Mouse (Mus musculus) small intestine, adult 2 months (tissue): ENCODE results near the gene Hhex. TPM values are rescaled to one million over a fixed set of nuclear protein-coding genes. Genes with fewer than 3 reads are reported as not detected.

ENCODE experiments used
- H3K27ac ChIP-seq: fragments of 200-500 bp; 2 replicates; pipeline ENCODE4 v1.5.1; 2012; ENCODE audit warnings: low read depth, low read length, control low read depth, inconsistent platforms; ENCODE audit not compliant: insufficient read depth
- H3K27me3 ChIP-seq: fragments of 200-500 bp; 2 replicates; pipeline ENCODE4 v1.6.1; 2012; ENCODE audit warnings: mild to moderate bottlenecking, moderate library complexity, low read length, inconsistent platforms; ENCODE audit not compliant: control insufficient read depth, insufficient read depth
- H3K36me3 ChIP-seq: fragments of 200-500 bp; 2 replicates; pipeline ENCODE4 v1.6.1; 2012; ENCODE audit warnings: mild to moderate bottlenecking, low read length, control low read depth, inconsistent platforms; ENCODE audit not compliant: control insufficient read depth, insufficient read depth
- H3K4me1 ChIP-seq: fragments of 200-500 bp; 2 replicates; pipeline ENCODE4 v1.6.1; 2012; ENCODE audit warnings: low read length, inconsistent platforms, mixed read lengths; ENCODE audit not compliant: control insufficient read depth, insufficient read depth, insufficient read length
- H3K4me3 ChIP-seq: fragments of 200-500 bp; 2 replicates; pipeline ENCODE4 v1.5.1; 2012; ENCODE audit warnings: low read depth, mild to moderate bottlenecking, control low read depth, inconsistent platforms, low read length, moderate library complexity
- CTCF ChIP-seq: fragments of 200-500 bp; IDR thresholded peaks from 2 replicates; pipeline ENCODE4 v1.5.1; 2012; ENCODE audit warnings: low read depth, mild to moderate bottlenecking, control low read depth, inconsistent platforms, low read length, moderate library complexity, mixed read lengths; ENCODE audit not compliant: insufficient replicate concordance, insufficient read length; ENCODE audit errors: extremely low read depth
- POLR2A ChIP-seq: fragments of 200-500 bp; IDR thresholded peaks from 2 replicates; pipeline ENCODE4 v1.6.1; 2012; ENCODE audit warnings: low read depth, mild to moderate bottlenecking, control low read depth, inconsistent platforms, low read length, moderate library complexity
- WGBS: fragments of 180-500 bp; shearing (Covaris S2); methylation state at CpG from one replicate; pipeline ENCODE4 v1.1.7; 2018; 5-methylcytosine and 5-hydroxymethylcytosine counted together
- polyA plus RNA-seq: library from polyadenylated mRNA; depleted of rRNA; stranded (reverse); fragments of >200 nt; gene quantifications from 2 replicates; pipeline ENCODE4 v1.2.3, GENCODE M21; 2012; rRNA removed

Gene Hhex
- polyA plus RNA-seq, result 7.6 and 9.4 TPM in 2 replicates

GRCm38 (mm10) chr19:37434263-37434951 lies at the start of gene Hhex:
TSS of gene Hhex (plus strand) at chr19:37434810.
- H3K36me3 ChIP-seq, result 0 out of 2 replicates have a peak, but pooled peaks cover 3% of the 10 kb centered on the region
- WGBS, result under 1% methylated on average over 79 of the region's 79 CpGs
- peaks cover 8% of the 10 kb centered on the region for H3K4me1 ChIP-seq
- H3K27me3 ChIP-seq, result peaks cover 51% of the 10 kb centered on the region
- no peak for TF ChIP-seq CTCF
- TF ChIP-seq POLR2A, result peak; percentile 36; the same call in 1 of the 2 replicates
- H3K4me3 ChIP-seq, result peak within 1 kb of the TSS; percentile 73
- H3K27ac ChIP-seq, result 0 out of 2 replicates have a peak within 1 kb of the TSS, but pooled peaks have one; percentile 27

- Histone ChIP-seq H3K4me3 (no peak overlapping the region), H3K4me1 (no peaks in the 10 kb centered on the region), H3K36me3 (peaks cover 5% of the 10 kb centered on the region), H3K27me3 (no peaks in the 10 kb centered on the region), H3K27ac (no peak overlapping the region)
- TF ChIP-seq POLR2A (no peak), CTCF (no peak)
- WGBS, result 41% methylated on average over 3 of the region's 3 CpGs
These were observed 48.5 kb upstream of the Hhex start for GRCm38 (mm10) chr19:37386126-37386525.

GRCm38 (mm10) chr19:37391869-37392268 lies 42.7 kb upstream of the Hhex start:
- no peaks in the 10 kb centered on the region for H3K27me3 ChIP-seq
- WGBS, result 90% methylated on average over 3 of the region's 3 CpGs
- H3K4me3 ChIP-seq, result no peak overlapping the region
- H3K27ac ChIP-seq, result no peak overlapping the region
- peaks cover 17% of the 10 kb centered on the region for H3K36me3 ChIP-seq
- H3K4me1 ChIP-seq, result no peaks in the 10 kb centered on the region
- TF ChIP-seq CTCF, result no peak
- no peak for TF ChIP-seq POLR2A

GRCm38 (mm10) chr19:37396279-37396678 lies 38.3 kb upstream of the Hhex start:
- Histone ChIP-seq H3K4me3 (no peak overlapping the region), H3K27me3 (no peaks in the 10 kb centered on the region), H3K36me3 (peaks cover 24% of the 10 kb centered on the region), H3K27ac (no peak overlapping the region), H3K4me1 (no peaks in the 10 kb centered on the region)
- TF ChIP-seq CTCF (no peak), POLR2A (no peak)
- whole genome bisulfite sequencing, result 96% methylated on average over 3 of the region's 3 CpGs

- Histone ChIP-seq H3K4me1 (no peaks in the 10 kb centered on the region), H3K4me3 (no peak overlapping the region), H3K27me3 (no peaks in the 10 kb centered on the region), H3K36me3 (peaks cover 19% of the 10 kb centered on the region), H3K27ac (no peak overlapping the region)
- TF ChIP-seq POLR2A (no peak), CTCF (no peak)
- 89% methylated on average over 6 of the region's 6 CpGs for WGBS
These were observed 33.7 kb upstream of the Hhex start for GRCm38 (mm10) chr19:37400936-37401335.

- Histone ChIP-seq H3K4me3 (no peak overlapping the region), H3K36me3 (peaks cover 28% of the 10 kb centered on the region), H3K4me1 (no peaks in the 10 kb centered on the region), H3K27ac (no peak overlapping the region), H3K27me3 (no peaks in the 10 kb centered on the region)
- TF ChIP-seq CTCF (no peak), POLR2A (no peak)
- WGBS, result 73% methylated on average over 4 of the region's 4 CpGs
These were observed 16.3 kb upstream of the Hhex start for GRCm38 (mm10) chr19:37418294-37418693.

- peaks cover 21% of the 10 kb centered on the region for H3K36me3 ChIP-seq
- TF ChIP-seq POLR2A (no peak), CTCF (peak; percentile 46; the same call in 1 of the 2 replicates)
- no peaks in the 10 kb centered on the region for H3K27me3 ChIP-seq
- H3K4me1 ChIP-seq, result no peaks in the 10 kb centered on the region
- 43% methylated on average over 3 of the region's 3 CpGs for WGBS
- H3K27ac ChIP-seq, result no peak overlapping the region
- no peak overlapping the region for H3K4me3 ChIP-seq
These were observed 15.0 kb upstream of the Hhex start for GRCm38 (mm10) chr19:37419613-37420012.
